In the genomic region with DNA sequence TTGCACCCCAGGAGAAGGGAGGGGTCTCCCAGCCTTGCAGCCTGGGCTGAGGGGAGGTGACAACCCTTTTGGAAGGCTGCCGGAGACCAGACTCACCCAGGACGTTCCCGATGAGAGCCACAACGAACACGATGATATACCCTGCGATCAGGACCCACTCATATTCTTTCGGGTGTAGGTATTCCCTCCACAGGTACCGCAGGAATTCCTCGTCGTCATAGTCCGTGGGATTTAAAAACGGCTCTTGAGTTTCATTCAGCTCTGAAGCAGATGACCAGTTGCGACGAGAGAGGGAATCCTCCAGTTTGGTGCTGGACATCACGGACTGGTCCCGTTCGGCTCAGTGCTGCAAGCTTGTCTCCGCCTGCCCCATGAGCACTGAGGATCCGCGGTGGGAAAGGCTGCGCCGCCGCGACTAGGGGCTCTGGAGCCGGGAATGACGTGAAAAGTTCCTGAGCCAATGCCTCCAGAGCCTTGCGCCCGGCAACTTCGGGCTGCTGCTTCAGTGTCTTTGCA, we compare ENCODE assay signal across 8 mouse cellular contexts. TPM values are rescaled to one million over a fixed set of nuclear protein-coding genes. Genes with fewer than 3 reads are reported as not detected.
A peak's percentile ranks its signal among the peaks of the same experiment; 100 is the strongest.
DNase-seq lines count a peak whose midpoint lies in the region; ATAC-seq lines count a peak whose summit lies in the region.

No protein-coding gene starts in this region.

- peaks cover 5% of the 10 kb centered on the region; the same call in 1 of the 2 replicates for H3K4me1 ChIP-seq in heart, embryonic 16.5 days (ENCODE audit: control insufficient read depth, insufficient read depth, low read length)
- peaks cover 10% of the 10 kb centered on the region; the same call in 1 of the 2 replicates for H3K4me1 ChIP-seq in embryonic facial prominence, embryonic 15.5 days
- H3K4me1 ChIP-seq in intestine, embryonic 15.5 days (replicated peaks), result no peaks in the 10 kb centered on the region
- no peaks in the 10 kb centered on the region for H3K4me1 ChIP-seq in liver, embryonic 16.5 days (ENCODE audit: control insufficient read depth, low read depth, low read length)

- H3K4me2 ChIP-seq in heart, embryonic 16.5 days (ENCODE audit: low read depth, low read length), result peak overlapping the region; percentile 96
- H3K4me2 ChIP-seq in embryonic facial prominence, embryonic 15.5 days (replicated peaks), result peak overlapping the region; percentile 75
- H3K4me2 ChIP-seq in intestine, embryonic 15.5 days (replicated peaks), result peak overlapping the region; percentile 93
- H3K4me2 ChIP-seq in liver, embryonic 16.5 days (ENCODE audit: low read depth, low read length), result peak overlapping the region; percentile 30; the same call in 1 of the 2 replicates

- peak overlapping the region; percentile 54 for H3K9ac ChIP-seq in heart, embryonic 16.5 days (ENCODE audit: low read length)
- no peak overlapping the region for H3K9ac ChIP-seq in embryonic facial prominence, embryonic 15.5 days
- H3K9ac ChIP-seq in intestine, embryonic 15.5 days, result 0 out of 2 replicates have a peak overlapping the region, but pooled peaks have one; percentile 10
- H3K9ac ChIP-seq in liver, embryonic 16.5 days (ENCODE audit: low read depth, low read length), result no peak overlapping the region

- no peak for ATAC-seq in heart, embryonic 16.5 days (replicated peaks; ENCODE audit: extremely low read depth, insufficient read depth, low FRiP score)
- no peak for ATAC-seq in embryonic facial prominence, embryonic 15.5 days (ENCODE audit: insufficient number of reproducible peaks, low FRiP score, low TSS enrichment, low read depth)
- peak; percentile 49; the same call in 1 of the 2 replicates for ATAC-seq in intestine, embryonic 15.5 days
- no peak for ATAC-seq in liver, embryonic 16.5 days (ENCODE audit: low read depth)

- H3K4me3 ChIP-seq in heart, embryonic 16.5 days (ENCODE audit: low read length), result peak overlapping the region; percentile 57
- peak overlapping the region; percentile 44 for H3K4me3 ChIP-seq in embryonic facial prominence, embryonic 15.5 days (replicated peaks)
- H3K4me3 ChIP-seq in intestine, embryonic 15.5 days (replicated peaks), result peak overlapping the region; percentile 45
- 0 out of 2 replicates have a peak overlapping the region, but pooled peaks have one; percentile 6 for H3K4me3 ChIP-seq in liver, embryonic 16.5 days (ENCODE audit: low read depth, low read length)

- no peaks in the 10 kb centered on the region for H3K9me3 ChIP-seq in heart, embryonic 16.5 days (replicated peaks; ENCODE audit: control insufficient read depth, low read length)
- no peaks in the 10 kb centered on the region for H3K9me3 ChIP-seq in embryonic facial prominence, embryonic 15.5 days (replicated peaks)
- H3K9me3 ChIP-seq in intestine, embryonic 15.5 days, result no peaks in the 10 kb centered on the region
- no peaks in the 10 kb centered on the region for H3K9me3 ChIP-seq in liver, embryonic 16.5 days (replicated peaks; ENCODE audit: control insufficient read depth, low read length)

- 1% methylated on average over 29 of the region's 29 CpGs for WGBS in heart, embryonic 16.5 days
- under 1% methylated on average over 29 of the region's 29 CpGs for WGBS in embryonic facial prominence, embryonic 15.5 days
- under 1% methylated on average over 29 of the region's 29 CpGs for WGBS in intestine, embryonic 15.5 days
- 2% methylated on average over 29 of the region's 29 CpGs for WGBS in liver, embryonic 16.5 days (ENCODE audit: insufficient replicate concordance)

- no peak overlapping the region for H3K27ac ChIP-seq in heart, embryonic 16.5 days (ENCODE audit: low read length)
- no peak overlapping the region for H3K27ac ChIP-seq in embryonic facial prominence, embryonic 15.5 days (replicated peaks)
- no peak overlapping the region for H3K27ac ChIP-seq in intestine, embryonic 15.5 days
- no peak overlapping the region for H3K27ac ChIP-seq in liver, embryonic 16.5 days (ENCODE audit: low read length)

- intact Hi-C loops in heart, postnatal 25 days (cut with DNase I), result no loop called here

- no peaks in the 10 kb centered on the region for H3K36me3 ChIP-seq in heart, embryonic 16.5 days (ENCODE audit: control insufficient read depth, insufficient read depth)
- H3K36me3 ChIP-seq in embryonic facial prominence, embryonic 15.5 days, result no peaks in the 10 kb centered on the region
- no peaks in the 10 kb centered on the region for H3K36me3 ChIP-seq in intestine, embryonic 15.5 days
- H3K36me3 ChIP-seq in liver, embryonic 16.5 days (ENCODE audit: control insufficient read depth, insufficient read depth), result no peaks in the 10 kb centered on the region

- no peak for DNase-seq in heart, postnatal 25 days (ENCODE audit: low spot score)
- peak; percentile 25 for DNase-seq in adrenal gland, adult 2 months
- peak; percentile 3 for DNase-seq in right cerebral cortex, postnatal 36 days (ENCODE audit: low spot score in 2 of 2)
- no peak for DNase-seq in thymus, postnatal 0 days (ENCODE audit: low spot score)

- H3K27me3 ChIP-seq in heart, embryonic 16.5 days (ENCODE audit: control insufficient read depth, insufficient read depth, low read length), result peaks cover 15% of the 10 kb centered on the region
- peaks cover 16% of the 10 kb centered on the region for H3K27me3 ChIP-seq in embryonic facial prominence, embryonic 15.5 days
- H3K27me3 ChIP-seq in intestine, embryonic 15.5 days (replicated peaks), result peaks cover 9% of the 10 kb centered on the region; the same call in 1 of the 2 replicates
- H3K27me3 ChIP-seq in liver, embryonic 16.5 days (ENCODE audit: control insufficient read depth, insufficient read depth, low read depth, low read length), result peaks cover 23% of the 10 kb centered on the region

RNA-seq across cellular contexts. Expression of a gene that starts 0.4 kb away (rescaled TPM):
- not detected in 2 replicates for polyA plus RNA-seq in heart, embryonic 16.5 days (2015; fragmentation: Nextera tagmentation; extraction: Ambion mirVana)
- not detected for total RNA-seq in heart, postnatal 25 days (2021)
- total RNA-seq in adrenal gland, adult 2 months (2021), result under 1 TPM; 0.14 to 0.26 TPM
- 0.04 and 0.06 TPM in 2 replicates for polyA plus RNA-seq in adrenal gland, adult 2 months (2012; rRNA removed)
- 0.43 and 0.88 TPM in 2 replicates for polyA plus RNA-seq in embryonic facial prominence, embryonic 15.5 days (2015; fragmentation: Nextera tagmentation; extraction: Ambion mirVana)
- 0.05 and 0.23 TPM in 2 replicates for polyA plus RNA-seq in intestine, embryonic 15.5 days (2015; fragmentation: Nextera tagmentation; extraction: Ambion mirVana)
- 0.04 TPM in 1 of 2 replicates, not detected in the other for polyA plus RNA-seq in liver, embryonic 16.5 days (2015; fragmentation: Nextera tagmentation; extraction: Ambion mirVana)
- not detected in 2 replicates for polyA plus RNA-seq in thymus, postnatal 0 days (2015; fragmentation: Nextera tagmentation; extraction: Ambion mirVana)

Comparison
In these comparisons a context has a peak if more than half of its experiments do, and no peak if none do; other contexts are left out.
1. H3K4me2 ChIP-seq: peak in every context shown above with its lines; median percentile 96 in heart, embryonic 16.5 days; 93 in intestine, embryonic 15.5 days; 75 in embryonic facial prominence, embryonic 15.5 days; 30 in liver, embryonic 16.5 days.
2. H3K4me3 ChIP-seq: peak in every context shown above with its lines; median percentile 57 in heart, embryonic 16.5 days; 45 in intestine, embryonic 15.5 days; 44 in embryonic facial prominence, embryonic 15.5 days; 6 in liver, embryonic 16.5 days.
3. H3K9ac ChIP-seq: peak in heart, embryonic 16.5 days (single experiment) and intestine, embryonic 15.5 days (single experiment); none in embryonic facial prominence, embryonic 15.5 days (single experiment) and liver, embryonic 16.5 days (single experiment).
4. DNase-seq: peak in adrenal gland, adult 2 months (single experiment) and right cerebral cortex, postnatal 36 days (2 of 2); none in heart, postnatal 25 days (single experiment) and thymus, postnatal 0 days (single experiment).